Mouse (Mus musculus): Measurements from ENCODE around the gene Aff1. TPM values are rescaled to one million over a fixed set of nuclear protein-coding genes. Genes with fewer than 3 reads are reported as not detected.

The Aff1 gene
- polyA plus RNA-seq, 1 experiment from 2014 or later, result 7.1 TPM

DNA sequence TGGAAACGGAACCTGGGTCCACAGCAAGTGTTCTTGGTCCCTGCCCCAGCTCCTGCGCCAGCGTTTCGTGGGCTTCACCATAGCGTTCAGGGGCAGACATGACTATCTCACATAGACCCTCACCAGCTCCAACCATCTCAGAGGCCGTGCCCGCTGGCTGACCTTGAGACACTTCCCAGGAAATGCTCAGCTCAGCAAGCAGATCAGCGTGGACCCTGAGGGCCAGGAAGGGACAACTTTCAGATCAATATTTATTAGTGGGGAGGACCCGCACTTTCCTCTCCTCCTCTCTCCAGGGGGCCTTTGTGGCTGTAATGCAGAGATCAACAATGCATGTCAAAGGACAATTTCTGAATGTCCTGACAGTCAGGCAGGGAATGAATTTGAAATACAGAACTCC lies 27.2 kb upstream of the Aff1 start:
- no peak overlapping the region for H3K27ac ChIP-seq (ENCODE audit: low read depth, low read length)
- H3K36me3 ChIP-seq (ENCODE audit: control insufficient read depth, insufficient read depth, low read length), result no peaks in the 10 kb centered on the region
- WGBS, result 79% methylated on average over 9 of the region's 9 CpGs
- no peaks in the 10 kb centered on the region for H3K9me3 ChIP-seq (ENCODE audit: control insufficient read depth, low read length)
- DNase-seq (ENCODE audit: low spot score), result no peak
- H3K4me3 ChIP-seq (ENCODE audit: low read depth, low read length), result no peak overlapping the region
- no peak overlapping the region for H3K9ac ChIP-seq (ENCODE audit: low read length)
- no peak for ATAC-seq (replicated peaks; ENCODE audit: low FRiP score)
- no peak overlapping the region for H3K4me2 ChIP-seq (ENCODE audit: low read depth, low read length, severe bottlenecking)
- H3K4me1 ChIP-seq (replicated peaks; ENCODE audit: control insufficient read depth, insufficient read depth, low read length), result no peaks in the 10 kb centered on the region
- H3K27me3 ChIP-seq (ENCODE audit: control insufficient read depth, insufficient read depth, low read length), result no peaks in the 10 kb centered on the region

DNA sequence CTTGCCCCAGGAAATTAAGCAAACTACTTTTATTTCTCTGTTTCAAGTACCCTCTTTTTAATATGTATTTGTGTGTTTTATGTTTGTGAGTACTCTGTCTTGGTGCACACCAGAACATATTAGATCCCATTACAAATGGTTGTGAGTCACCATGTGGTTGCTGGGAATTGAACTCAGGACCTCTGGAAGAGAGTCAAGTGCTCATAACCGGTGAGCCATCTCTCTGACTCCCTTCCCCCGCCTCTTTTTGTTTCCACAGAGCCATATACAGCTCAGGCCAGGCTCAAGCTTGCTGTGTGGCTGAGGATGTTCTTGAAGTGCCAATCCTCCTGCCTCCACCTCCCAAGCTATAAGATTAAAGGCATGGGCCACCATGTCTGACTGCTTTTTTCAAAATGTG lies 26.3 kb upstream of the Aff1 start:
- H3K4me1 ChIP-seq (replicated peaks; ENCODE audit: control insufficient read depth, insufficient read depth, low read length), result no peaks in the 10 kb centered on the region
- H3K9ac ChIP-seq (ENCODE audit: low read length), result no peak overlapping the region
- 82% methylated on average over 2 of the region's 2 CpGs for WGBS
- H3K36me3 ChIP-seq (ENCODE audit: control insufficient read depth, insufficient read depth, low read length), result no peaks in the 10 kb centered on the region
- no peak overlapping the region for H3K4me3 ChIP-seq (ENCODE audit: low read depth, low read length)
- no peak overlapping the region for H3K27ac ChIP-seq (ENCODE audit: low read depth, low read length)
- H3K9me3 ChIP-seq (ENCODE audit: control insufficient read depth, low read length), result no peaks in the 10 kb centered on the region
- DNase-seq (ENCODE audit: low spot score), result no peak
- no peaks in the 10 kb centered on the region for H3K27me3 ChIP-seq (ENCODE audit: control insufficient read depth, insufficient read depth, low read length)
- H3K4me2 ChIP-seq (ENCODE audit: low read depth, low read length, severe bottlenecking), result no peak overlapping the region
- ATAC-seq (replicated peaks; ENCODE audit: low FRiP score), result no peak

- ATAC-seq (replicated peaks; ENCODE audit: low FRiP score), result no peak
- Histone ChIP-seq H3K4me1 (replicated peaks; ENCODE audit: control insufficient read depth, insufficient read depth, low read length) (no peaks in the 10 kb centered on the region), H3K4me2 (ENCODE audit: low read depth, low read length, severe bottlenecking) (no peak overlapping the region), H3K4me3 (ENCODE audit: low read depth, low read length) (no peak overlapping the region), H3K9ac (ENCODE audit: low read length) (no peak overlapping the region), H3K27ac (ENCODE audit: low read depth, low read length) (no peak overlapping the region), H3K27me3 (ENCODE audit: control insufficient read depth, insufficient read depth, low read length) (no peaks in the 10 kb centered on the region), H3K36me3 (ENCODE audit: control insufficient read depth, insufficient read depth, low read length) (no peaks in the 10 kb centered on the region), H3K9me3 (ENCODE audit: control insufficient read depth, low read length) (no peaks in the 10 kb centered on the region)
- WGBS, result 72% methylated on average over 3 of the region's 3 CpGs
- DNase-seq (ENCODE audit: low spot score), result no peak
These were observed 20.3 kb upstream of the Aff1 start for GRCm38 (mm10) chr5:103671858-103672257.

- H3K4me1 ChIP-seq (replicated peaks; ENCODE audit: control insufficient read depth, insufficient read depth, low read length), result no peaks in the 10 kb centered on the region
- no peak overlapping the region for H3K9ac ChIP-seq (ENCODE audit: low read length)
- ATAC-seq (replicated peaks; ENCODE audit: low FRiP score) (no peak), DNase-seq (ENCODE audit: low spot score) (no peak)
- no peak overlapping the region for H3K4me3 ChIP-seq (ENCODE audit: low read depth, low read length)
- no peaks in the 10 kb centered on the region for H3K9me3 ChIP-seq (ENCODE audit: control insufficient read depth, low read length)
- 86% methylated on average over 4 of the region's 4 CpGs for WGBS
- no peaks in the 10 kb centered on the region for H3K27me3 ChIP-seq (ENCODE audit: control insufficient read depth, insufficient read depth, low read length)
- H3K27ac ChIP-seq (ENCODE audit: low read depth, low read length), result no peak overlapping the region
- no peaks in the 10 kb centered on the region for H3K36me3 ChIP-seq (ENCODE audit: control insufficient read depth, insufficient read depth, low read length)
- no peak overlapping the region for H3K4me2 ChIP-seq (ENCODE audit: low read depth, low read length, severe bottlenecking)
These were observed 18.6 kb upstream of the Aff1 start for GRCm38 (mm10) chr5:103673611-103674010.

DNA sequence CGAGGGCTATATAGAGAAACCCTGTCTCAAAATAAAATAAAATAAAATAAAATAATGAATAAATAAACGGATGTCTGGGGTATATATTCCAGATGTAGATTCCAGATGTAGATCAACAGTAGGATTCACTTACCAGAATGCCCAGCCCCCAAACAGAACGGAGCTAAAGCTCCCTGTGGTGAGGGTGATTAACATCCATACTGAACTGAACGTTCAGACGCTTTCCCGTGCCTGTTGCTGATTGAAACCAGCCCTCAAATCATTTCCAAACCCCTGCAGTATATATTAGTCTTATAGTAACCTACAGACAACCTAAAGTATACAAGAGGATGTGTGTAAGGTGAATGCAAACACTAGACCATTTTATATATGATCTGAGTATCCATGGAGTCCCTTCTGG lies 17.7 kb upstream of the Aff1 start:
- WGBS, result 56% methylated on average over 6 of the region's 6 CpGs
- Histone ChIP-seq H3K27me3 (ENCODE audit: control insufficient read depth, insufficient read depth, low read length) (no peaks in the 10 kb centered on the region), H3K4me1 (replicated peaks; ENCODE audit: control insufficient read depth, insufficient read depth, low read length) (no peaks in the 10 kb centered on the region), H3K9ac (ENCODE audit: low read length) (no peak overlapping the region), H3K36me3 (ENCODE audit: control insufficient read depth, insufficient read depth, low read length) (no peaks in the 10 kb centered on the region), H3K4me3 (ENCODE audit: low read depth, low read length) (no peak overlapping the region), H3K4me2 (ENCODE audit: low read depth, low read length, severe bottlenecking) (no peak overlapping the region), H3K9me3 (ENCODE audit: control insufficient read depth, low read length) (no peaks in the 10 kb centered on the region), H3K27ac (ENCODE audit: low read depth, low read length) (no peak overlapping the region)
- no peak for ATAC-seq (replicated peaks; ENCODE audit: low FRiP score)
- DNase-seq (ENCODE audit: low spot score), result no peak

GRCm38 (mm10) chr5:103676289-103676881 lies 15.8 kb upstream of the Aff1 start:
- Histone ChIP-seq H3K9me3 (ENCODE audit: control insufficient read depth, low read length) (no peaks in the 10 kb centered on the region), H3K4me2 (ENCODE audit: low read depth, low read length, severe bottlenecking) (no peak overlapping the region), H3K4me1 (replicated peaks; ENCODE audit: control insufficient read depth, insufficient read depth, low read length) (no peaks in the 10 kb centered on the region), H3K4me3 (ENCODE audit: low read depth, low read length) (no peak overlapping the region), H3K27ac (ENCODE audit: low read depth, low read length) (no peak overlapping the region), H3K36me3 (ENCODE audit: control insufficient read depth, insufficient read depth, low read length) (no peaks in the 10 kb centered on the region), H3K27me3 (ENCODE audit: control insufficient read depth, insufficient read depth, low read length) (no peaks in the 10 kb centered on the region), H3K9ac (ENCODE audit: low read length) (no peak overlapping the region)
- 82% methylated on average over 6 of the region's 6 CpGs for WGBS
- ATAC-seq (replicated peaks; ENCODE audit: low FRiP score) (no peak), DNase-seq (ENCODE audit: low spot score) (no peak)

- Histone ChIP-seq H3K4me1 (replicated peaks; ENCODE audit: control insufficient read depth, insufficient read depth, low read length) (no peaks in the 10 kb centered on the region), H3K4me3 (ENCODE audit: low read depth, low read length) (no peak overlapping the region), H3K9me3 (ENCODE audit: control insufficient read depth, low read length) (no peaks in the 10 kb centered on the region), H3K27me3 (ENCODE audit: control insufficient read depth, insufficient read depth, low read length) (no peaks in the 10 kb centered on the region), H3K9ac (ENCODE audit: low read length) (no peak overlapping the region), H3K36me3 (ENCODE audit: control insufficient read depth, insufficient read depth, low read length) (no peaks in the 10 kb centered on the region), H3K4me2 (ENCODE audit: low read depth, low read length, severe bottlenecking) (no peak overlapping the region), H3K27ac (ENCODE audit: low read depth, low read length) (no peak overlapping the region)
- 80% methylated on average over 6 of the region's 6 CpGs for WGBS
- ATAC-seq (replicated peaks; ENCODE audit: low FRiP score) (no peak), DNase-seq (ENCODE audit: low spot score) (no peak)
These were observed 14.3 kb upstream of the Aff1 start for GRCm38 (mm10) chr5:103677894-103678293.

DNA sequence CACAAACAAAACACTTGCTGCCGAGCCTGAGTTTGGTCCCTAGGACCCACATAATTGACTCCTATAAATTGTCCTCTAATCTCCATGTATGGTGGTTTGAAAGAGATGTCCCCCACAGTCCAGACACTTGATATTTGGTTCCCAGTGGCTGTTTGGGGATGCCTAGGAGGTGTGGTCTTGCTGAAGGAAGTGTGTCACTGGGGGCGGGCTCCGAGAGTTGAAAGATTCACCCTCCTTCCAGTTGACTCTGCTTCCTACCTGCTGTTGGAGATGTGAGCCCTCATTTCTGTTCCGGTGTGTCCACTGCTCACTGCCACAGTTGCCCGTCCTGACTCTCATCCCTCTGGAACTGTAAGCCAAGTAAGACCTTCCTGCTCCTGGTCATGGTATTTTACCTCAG lies 13.2 kb upstream of the Aff1 start:
- WGBS, result 89% methylated on average over 5 of the region's 5 CpGs
- Histone ChIP-seq H3K27ac (ENCODE audit: low read depth, low read length) (no peak overlapping the region), H3K9me3 (ENCODE audit: control insufficient read depth, low read length) (no peaks in the 10 kb centered on the region), H3K27me3 (ENCODE audit: control insufficient read depth, insufficient read depth, low read length) (no peaks in the 10 kb centered on the region), H3K4me1 (replicated peaks; ENCODE audit: control insufficient read depth, insufficient read depth, low read length) (no peaks in the 10 kb centered on the region), H3K4me3 (ENCODE audit: low read depth, low read length) (no peak overlapping the region), H3K9ac (ENCODE audit: low read length) (no peak overlapping the region), H3K4me2 (ENCODE audit: low read depth, low read length, severe bottlenecking) (no peak overlapping the region), H3K36me3 (ENCODE audit: control insufficient read depth, insufficient read depth, low read length) (no peaks in the 10 kb centered on the region)
- ATAC-seq (replicated peaks; ENCODE audit: low FRiP score) (no peak), DNase-seq (ENCODE audit: low spot score) (no peak)

- ATAC-seq (replicated peaks; ENCODE audit: low FRiP score), result peak; percentile 46; the same call in 1 of the 2 replicates
- WGBS, result 33% methylated on average over 4 of the region's 4 CpGs
These were observed 11.8 kb upstream of the Aff1 start for GRCm38 (mm10) chr5:103680381-103680780.

More at GRCm38 (mm10) chr5:103680381-103680780, 11.8 kb upstream of the Aff1 start:
- Histone ChIP-seq H3K4me1 (replicated peaks; ENCODE audit: control insufficient read depth, insufficient read depth, low read length) (no peaks in the 10 kb centered on the region), H3K9ac (ENCODE audit: low read length) (no peak overlapping the region), H3K4me2 (ENCODE audit: low read depth, low read length, severe bottlenecking) (no peak overlapping the region), H3K27me3 (ENCODE audit: control insufficient read depth, insufficient read depth, low read length) (no peaks in the 10 kb centered on the region), H3K4me3 (ENCODE audit: low read depth, low read length) (no peak overlapping the region), H3K27ac (ENCODE audit: low read depth, low read length) (no peak overlapping the region), H3K9me3 (ENCODE audit: control insufficient read depth, low read length) (no peaks in the 10 kb centered on the region), H3K36me3 (ENCODE audit: control insufficient read depth, insufficient read depth, low read length) (no peaks in the 10 kb centered on the region)
- peak; percentile 80 for DNase-seq (ENCODE audit: low spot score)
